Mouse (Mus musculus): Measurements from ENCODE around the gene Arhgap30. TPM values are rescaled to one million over a fixed set of nuclear protein-coding genes. Genes with fewer than 3 reads are reported as not detected.

Gene Arhgap30
- polyA plus RNA-seq, 1 experiment from 2014 or later, result 1.1 TPM

- H3K9me3 ChIP-seq, result no peaks in the 10 kb centered on the region
- peak overlapping the region; percentile 96 for H3K9ac ChIP-seq
- no peak for ATAC-seq (ENCODE audit: insufficient number of reproducible peaks, insufficient read depth, low FRiP score, low TSS enrichment)
- H3K4me3 ChIP-seq, result peak overlapping the region; percentile 96
- 2% methylated on average over 20 of the region's 20 CpGs for WGBS
- peak overlapping the region; percentile 94 for H3K27ac ChIP-seq
- H3K4me2 ChIP-seq (replicated peaks), result peak overlapping the region; percentile 64
- H3K36me3 ChIP-seq, result peaks cover 18% of the 10 kb centered on the region
- H3K4me1 ChIP-seq, result peaks cover 3% of the 10 kb centered on the region; the same call in 1 of the 2 replicates
- peaks cover 8% of the 10 kb centered on the region; the same call in 1 of the 2 replicates for H3K27me3 ChIP-seq
These were observed 23.3 kb downstream of the Arhgap30 start for GRCm38 (mm10) chr1:171412001-171412441.

GRCm38 (mm10) chr1:171412446-171412845 lies 23.7 kb downstream of the Arhgap30 start:
- Histone ChIP-seq H3K4me3 (peak overlapping the region; percentile 96), H3K4me1 (peaks cover 3% of the 10 kb centered on the region; the same call in 1 of the 2 replicates), H3K9ac (peak overlapping the region; percentile 96), H3K27me3 (peaks cover 8% of the 10 kb centered on the region; the same call in 1 of the 2 replicates), H3K27ac (peak overlapping the region; percentile 94), H3K4me2 (replicated peaks) (peak overlapping the region; percentile 64), H3K9me3 (no peaks in the 10 kb centered on the region), H3K36me3 (peaks cover 22% of the 10 kb centered on the region)
- 54% methylated on average over 3 of the region's 3 CpGs for WGBS
- no peak for ATAC-seq (ENCODE audit: insufficient number of reproducible peaks, insufficient read depth, low FRiP score, low TSS enrichment)

- H3K4me3 ChIP-seq, result no peak overlapping the region
- H3K4me1 ChIP-seq, result peaks cover 3% of the 10 kb centered on the region; the same call in 1 of the 2 replicates
- no peak for ATAC-seq (ENCODE audit: insufficient number of reproducible peaks, insufficient read depth, low FRiP score, low TSS enrichment)
- H3K4me2 ChIP-seq (replicated peaks), result no peak overlapping the region
- WGBS, result 82% methylated on average over 8 of the region's 8 CpGs
- H3K27ac ChIP-seq, result no peak overlapping the region
- peaks cover 6% of the 10 kb centered on the region; the same call in 1 of the 2 replicates for H3K27me3 ChIP-seq
- H3K36me3 ChIP-seq, result peaks cover 33% of the 10 kb centered on the region
- no peaks in the 10 kb centered on the region for H3K9me3 ChIP-seq
- no peak overlapping the region for H3K9ac ChIP-seq
These were observed 24.9 kb downstream of the Arhgap30 start for GRCm38 (mm10) chr1:171413608-171414007.

- no peak within 1 kb of the TSS for H3K9ac ChIP-seq
- H3K4me3 ChIP-seq, result no peak within 1 kb of the TSS
- no peak within 1 kb of the TSS for H3K4me2 ChIP-seq (replicated peaks)
- H3K9me3 ChIP-seq, result no peaks in the 10 kb centered on the region
- no peak for ATAC-seq (ENCODE audit: insufficient number of reproducible peaks, insufficient read depth, low FRiP score, low TSS enrichment)
- H3K36me3 ChIP-seq, result peaks cover 55% of the 10 kb centered on the region
- H3K4me1 ChIP-seq, result no peaks in the 10 kb centered on the region
- WGBS, result 86% methylated on average over 5 of the region's 5 CpGs
- peak within 1 kb of the TSS; percentile 12; the same call in 1 of the 2 replicates for H3K27ac ChIP-seq
- no peaks in the 10 kb centered on the region for H3K27me3 ChIP-seq
These were observed 29.9 kb downstream of the Arhgap30 start, which contains the start of gene Tstd1 for GRCm38 (mm10) chr1:171418660-171419059. Gene Tstd1 (plus strand): TSS chr1:171418872.

GRCm38 (mm10) chr1:171419291-171419882 lies 30.6 kb downstream of the Arhgap30 start:
- Histone ChIP-seq H3K36me3 (peaks cover 55% of the 10 kb centered on the region), H3K4me1 (no peaks in the 10 kb centered on the region), H3K27ac (peak overlapping the region; percentile 12; the same call in 1 of the 2 replicates), H3K9ac (no peak overlapping the region), H3K27me3 (no peaks in the 10 kb centered on the region), H3K4me3 (no peak overlapping the region), H3K9me3 (no peaks in the 10 kb centered on the region), H3K4me2 (replicated peaks) (no peak overlapping the region)
- ATAC-seq (ENCODE audit: insufficient number of reproducible peaks, insufficient read depth, low FRiP score, low TSS enrichment), result peak; percentile 49; the same call in 1 of the 2 replicates
- 54% methylated on average over 12 of the region's 12 CpGs for WGBS

GRCm38 (mm10) chr1:171419905-171420304 lies 31.2 kb downstream of the Arhgap30 start:
- Histone ChIP-seq H3K4me3 (no peak overlapping the region), H3K27ac (0 out of 2 replicates have a peak overlapping the region, but pooled peaks have one; percentile 12), H3K4me1 (no peaks in the 10 kb centered on the region), H3K4me2 (replicated peaks) (no peak overlapping the region), H3K9ac (no peak overlapping the region), H3K36me3 (peaks cover 55% of the 10 kb centered on the region), H3K9me3 (no peaks in the 10 kb centered on the region), H3K27me3 (no peaks in the 10 kb centered on the region)
- 78% methylated on average over 5 of the region's 5 CpGs for WGBS
- ATAC-seq (ENCODE audit: insufficient number of reproducible peaks, insufficient read depth, low FRiP score, low TSS enrichment), result no peak

- Histone ChIP-seq H3K27ac (no peak overlapping the region), H3K4me2 (replicated peaks) (no peak overlapping the region), H3K36me3 (peaks cover 32% of the 10 kb centered on the region), H3K9me3 (no peaks in the 10 kb centered on the region), H3K27me3 (no peaks in the 10 kb centered on the region), H3K9ac (no peak overlapping the region), H3K4me1 (no peaks in the 10 kb centered on the region), H3K4me3 (no peak overlapping the region)
- no peak for ATAC-seq (ENCODE audit: insufficient number of reproducible peaks, insufficient read depth, low FRiP score, low TSS enrichment)
- WGBS, result 84% methylated on average over 8 of the region's 8 CpGs
These were observed 33.8 kb downstream of the Arhgap30 start for GRCm38 (mm10) chr1:171422504-171423095.

GRCm38 (mm10) chr1:171424638-171425037 lies 35.9 kb downstream of the Arhgap30 start:
- no peak overlapping the region for H3K9ac ChIP-seq
- H3K4me1 ChIP-seq, result no peaks in the 10 kb centered on the region
- H3K36me3 ChIP-seq, result peaks cover 12% of the 10 kb centered on the region; the same call in 1 of the 2 replicates
- WGBS, result 78% methylated on average over 5 of the region's 5 CpGs
- no peaks in the 10 kb centered on the region for H3K27me3 ChIP-seq
- no peak overlapping the region for H3K4me3 ChIP-seq
- H3K4me2 ChIP-seq (replicated peaks), result no peak overlapping the region
- no peaks in the 10 kb centered on the region for H3K9me3 ChIP-seq
- ATAC-seq (ENCODE audit: insufficient number of reproducible peaks, insufficient read depth, low FRiP score, low TSS enrichment), result no peak
- H3K27ac ChIP-seq, result no peak overlapping the region

- H3K36me3 ChIP-seq, result peaks cover 10% of the 10 kb centered on the region; the same call in 1 of the 2 replicates
- no peak for ATAC-seq (ENCODE audit: insufficient number of reproducible peaks, insufficient read depth, low FRiP score, low TSS enrichment)
- no peak overlapping the region for H3K9ac ChIP-seq
- no peaks in the 10 kb centered on the region for H3K4me1 ChIP-seq
- 84% methylated on average over 4 of the region's 4 CpGs for WGBS
- no peak overlapping the region for H3K27ac ChIP-seq
- H3K4me2 ChIP-seq (replicated peaks), result no peak overlapping the region
- H3K27me3 ChIP-seq, result no peaks in the 10 kb centered on the region
- no peak overlapping the region for H3K4me3 ChIP-seq
- no peaks in the 10 kb centered on the region for H3K9me3 ChIP-seq
These were observed 36.4 kb downstream of the Arhgap30 start for GRCm38 (mm10) chr1:171425126-171425525.

GRCm38 (mm10) chr1:171432158-171432557 lies 43.4 kb downstream of the Arhgap30 start:
- ATAC-seq (ENCODE audit: insufficient number of reproducible peaks, insufficient read depth, low FRiP score, low TSS enrichment), result no peak
- Histone ChIP-seq H3K36me3 (no peaks in the 10 kb centered on the region), H3K27ac (no peak overlapping the region), H3K4me2 (replicated peaks) (no peak overlapping the region), H3K4me3 (no peak overlapping the region), H3K27me3 (peaks cover 10% of the 10 kb centered on the region), H3K9ac (no peak overlapping the region), H3K9me3 (no peaks in the 10 kb centered on the region), H3K4me1 (no peaks in the 10 kb centered on the region)
- 74% methylated on average over 5 of the region's 5 CpGs for WGBS

- no peaks in the 10 kb centered on the region for H3K36me3 ChIP-seq
- H3K4me3 ChIP-seq, result no peak overlapping the region
- H3K9ac ChIP-seq, result no peak overlapping the region
- H3K4me1 ChIP-seq, result 0 out of 2 replicates have a peak, but pooled peaks cover 3% of the 10 kb centered on the region
- ATAC-seq (ENCODE audit: insufficient number of reproducible peaks, insufficient read depth, low FRiP score, low TSS enrichment), result no peak
- H3K9me3 ChIP-seq, result no peaks in the 10 kb centered on the region
- 61% methylated on average over 7 of the region's 7 CpGs for WGBS
- peaks cover 30% of the 10 kb centered on the region for H3K27me3 ChIP-seq
- no peak overlapping the region for H3K27ac ChIP-seq
- no peak overlapping the region for H3K4me2 ChIP-seq (replicated peaks)
These were observed 46.6 kb downstream of the Arhgap30 start for GRCm38 (mm10) chr1:171435288-171435814.

GRCm38 (mm10) chr1:171435974-171436373 lies 47.2 kb downstream of the Arhgap30 start:
- 60% methylated on average over 1 of the region's 1 CpGs for WGBS
- no peak overlapping the region for H3K4me3 ChIP-seq
- H3K36me3 ChIP-seq, result no peaks in the 10 kb centered on the region
- peaks cover 32% of the 10 kb centered on the region for H3K27me3 ChIP-seq
- no peaks in the 10 kb centered on the region for H3K9me3 ChIP-seq
- no peak overlapping the region for H3K9ac ChIP-seq
- H3K27ac ChIP-seq, result no peak overlapping the region
- no peak overlapping the region for H3K4me2 ChIP-seq (replicated peaks)
- 0 out of 2 replicates have a peak, but pooled peaks cover 3% of the 10 kb centered on the region for H3K4me1 ChIP-seq
- ATAC-seq (ENCODE audit: insufficient number of reproducible peaks, insufficient read depth, low FRiP score, low TSS enrichment), result no peak

Data from embryonic facial prominence, embryonic 12.5 days (tissue).